Mouse (Mus musculus): ENCODE measurements at regions not wholly inside any gene's neighbourhood (a gene's known extent, or its start where the extent isn't known, plus 50 kb on each side); places are given as distances from the start of the nearest gene placed in this dataset.

DNA sequence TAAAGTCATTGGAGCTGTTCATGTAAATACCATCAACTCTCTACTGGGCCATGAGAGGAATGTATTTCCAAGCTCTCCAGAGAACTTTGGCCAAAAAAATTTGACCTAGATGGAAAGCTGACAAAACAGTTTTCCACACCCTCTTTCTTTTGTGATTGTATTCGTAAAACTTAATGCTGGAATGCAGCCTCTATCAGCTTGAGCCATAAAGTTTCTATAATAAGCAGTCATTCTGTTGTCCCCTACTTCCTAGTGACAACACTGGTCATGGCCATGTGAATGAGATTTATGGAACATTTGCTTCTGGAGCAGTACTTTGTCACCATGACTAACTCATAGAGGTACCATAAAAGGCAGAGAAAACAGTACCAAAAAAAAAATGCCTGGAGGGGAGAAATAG lies 805.0 kb upstream of the Lrrc6 start:
- DNase-seq (ENCODE audit: low read depth, low spot score) = no peak

- peak; percentile 60 for DNase-seq (ENCODE audit: low read depth, low spot score)
These were observed 803.1 kb upstream of the Lrrc6 start for GRCm38 (mm10) chr15:67303804-67304203.

GRCm38 (mm10) chr15:67301871-67302363 lies 801.2 kb upstream of the Lrrc6 start:
- no peak for DNase-seq (ENCODE audit: low read depth, low spot score)

GRCm38 (mm10) chr15:67301024-67301423 lies 800.3 kb upstream of the Lrrc6 start:
- no peak for DNase-seq (ENCODE audit: low read depth, low spot score)

GRCm38 (mm10) chr15:67294797-67295196 lies 794.1 kb upstream of the Lrrc6 start:
- no peak for DNase-seq (ENCODE audit: low read depth, low spot score)

GRCm38 (mm10) chr15:67289749-67290148 lies 789.0 kb upstream of the Lrrc6 start:
- no peak for DNase-seq (ENCODE audit: low read depth, low spot score)

- DNase-seq (ENCODE audit: low read depth, low spot score) = peak; percentile 7
These were observed 784.2 kb upstream of the Lrrc6 start for GRCm38 (mm10) chr15:67284941-67285340.

DNA sequence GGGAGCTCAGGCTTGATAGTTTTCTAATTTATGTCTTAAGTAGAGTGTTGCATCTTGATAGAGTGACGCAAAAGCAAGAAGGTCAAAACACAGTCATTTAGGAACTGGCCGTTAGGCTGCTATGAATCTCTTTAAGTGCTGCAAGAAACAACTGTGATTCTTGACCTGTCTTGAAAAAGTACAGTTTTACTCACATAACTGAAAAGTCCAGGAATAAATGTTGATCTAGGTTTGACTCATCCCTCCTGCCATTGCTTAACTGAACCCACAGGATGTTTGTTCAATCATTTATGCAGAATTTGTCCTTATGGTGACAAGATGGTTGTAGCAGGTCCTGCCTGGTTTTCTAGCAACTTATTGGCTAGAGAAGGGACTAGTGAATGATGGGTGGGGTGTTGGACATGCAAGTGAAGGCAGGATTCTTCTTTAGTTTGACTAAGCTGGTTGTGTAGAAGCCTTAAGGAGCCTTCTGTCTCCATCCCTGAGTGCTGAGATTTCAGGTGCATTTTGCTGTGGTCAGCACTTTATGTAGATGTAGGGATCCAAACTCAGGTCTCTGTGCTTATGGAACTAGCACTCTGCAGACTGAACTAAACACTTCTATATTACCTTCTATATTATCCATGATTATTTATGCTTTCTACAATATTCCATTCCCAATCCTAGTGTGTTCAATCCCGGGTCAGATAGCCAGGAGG lies 782.7 kb upstream of the Lrrc6 start:
- DNase-seq (ENCODE audit: low read depth, low spot score) = no peak

DNA sequence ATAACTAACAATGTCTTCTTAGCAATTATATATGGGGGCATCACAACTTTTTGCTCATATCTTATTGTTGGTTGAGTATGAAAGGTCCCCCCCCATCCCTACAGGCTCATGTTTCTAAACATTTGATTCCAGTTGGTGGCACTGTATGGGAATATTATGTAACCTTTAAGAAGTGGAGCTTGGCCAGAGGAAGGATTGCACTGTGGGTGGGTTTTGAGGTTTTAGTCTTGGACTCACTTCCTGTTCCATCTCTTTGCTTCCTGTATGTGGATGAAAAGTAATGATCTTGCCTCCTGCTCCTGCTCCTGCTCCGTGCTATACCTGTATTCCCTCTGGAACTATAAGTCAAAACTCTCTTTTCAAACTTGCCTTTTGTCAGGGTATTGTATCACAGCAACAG lies 778.2 kb upstream of the Lrrc6 start:
- DNase-seq (ENCODE audit: low read depth, low spot score) = no peak

GRCm38 (mm10) chr15:67275058-67275457 lies 774.3 kb upstream of the Lrrc6 start:
- DNase-seq (ENCODE audit: low read depth, low spot score) = no peak

DNA sequence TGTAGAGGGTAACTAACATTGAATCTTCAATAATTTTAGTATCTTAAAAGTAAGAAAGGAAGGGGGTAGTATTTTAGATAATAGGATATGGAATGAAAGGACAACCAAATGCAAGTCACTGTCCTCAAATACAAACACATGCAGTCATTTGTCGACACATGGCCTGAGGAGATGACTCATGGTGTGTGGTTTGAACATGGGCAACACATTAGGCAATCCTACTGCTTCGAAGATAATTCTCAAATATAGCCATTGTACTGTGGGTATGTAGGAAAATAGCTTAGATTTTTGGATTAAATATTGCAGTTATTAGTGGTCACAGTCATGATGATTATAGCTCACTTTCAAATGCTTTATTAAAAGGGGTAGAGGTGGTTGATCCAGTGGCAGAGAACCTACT lies 771.7 kb upstream of the Lrrc6 start:
- no peak for DNase-seq (ENCODE audit: low read depth, low spot score)

GRCm38 (mm10) chr15:67263723-67264122 lies 763.0 kb upstream of the Lrrc6 start:
- DNase-seq (ENCODE audit: low read depth, low spot score) = no peak

DNA sequence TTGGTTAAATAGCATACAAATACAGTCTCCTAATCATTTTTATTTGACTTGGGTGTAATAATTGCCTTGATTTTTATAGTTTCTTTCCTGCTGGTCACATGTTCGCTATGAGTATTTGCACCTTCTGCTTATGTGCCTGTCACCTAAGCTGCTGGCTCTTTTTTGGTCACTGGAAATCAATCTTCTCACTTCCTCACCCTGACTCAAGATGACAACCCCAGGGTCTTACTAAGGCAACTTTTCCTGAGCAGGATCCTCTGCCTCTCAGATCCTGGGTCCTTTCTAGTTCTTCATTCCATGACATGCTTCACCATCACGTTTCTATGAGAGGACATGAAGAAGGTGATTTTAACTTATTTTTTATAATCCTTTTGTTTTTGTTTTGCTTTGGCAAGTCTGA lies 762.6 kb upstream of the Lrrc6 start:
- DNase-seq (ENCODE audit: low read depth, low spot score) = no peak

DNA sequence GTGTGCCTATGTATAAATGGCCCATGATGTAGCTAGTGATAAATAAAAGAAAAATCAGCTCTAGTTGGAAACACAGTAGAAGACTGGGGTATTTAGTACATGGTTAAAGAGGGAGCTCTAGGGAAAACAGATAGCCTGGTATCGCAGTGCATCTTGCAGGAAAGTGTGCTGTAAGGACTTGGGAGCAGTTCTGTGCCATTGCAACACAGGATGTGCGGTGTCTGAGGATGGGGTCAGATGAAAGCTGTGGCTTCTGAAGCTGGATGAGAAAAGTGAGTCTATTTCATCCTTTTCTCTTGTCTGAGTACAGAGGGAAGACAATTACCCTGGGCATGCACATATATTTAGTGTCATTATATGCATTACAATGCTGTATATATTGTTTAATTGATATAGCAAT lies 761.6 kb upstream of the Lrrc6 start:
- no peak for DNase-seq (ENCODE audit: low read depth, low spot score)

DNA sequence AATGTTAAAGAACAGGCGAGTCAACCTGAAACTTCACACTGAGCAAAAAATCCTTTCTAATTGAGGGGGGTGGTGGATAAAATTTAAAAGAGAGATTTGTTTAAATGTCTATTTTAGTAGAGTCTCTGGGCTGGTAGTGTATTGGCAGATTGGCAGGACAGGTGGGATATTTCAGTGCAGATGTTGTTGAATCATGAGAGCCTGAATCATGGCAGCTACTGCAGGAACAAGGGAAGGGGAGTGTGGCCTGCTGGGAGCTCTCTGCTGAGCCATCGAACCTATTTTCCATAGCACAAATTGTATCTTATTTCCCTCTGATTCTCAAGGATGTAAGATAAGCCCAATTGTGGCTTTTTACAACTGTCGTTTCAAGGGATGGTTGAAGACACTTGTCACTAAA lies 760.0 kb upstream of the Lrrc6 start:
- no peak for DNase-seq (ENCODE audit: low read depth, low spot score)

DNA sequence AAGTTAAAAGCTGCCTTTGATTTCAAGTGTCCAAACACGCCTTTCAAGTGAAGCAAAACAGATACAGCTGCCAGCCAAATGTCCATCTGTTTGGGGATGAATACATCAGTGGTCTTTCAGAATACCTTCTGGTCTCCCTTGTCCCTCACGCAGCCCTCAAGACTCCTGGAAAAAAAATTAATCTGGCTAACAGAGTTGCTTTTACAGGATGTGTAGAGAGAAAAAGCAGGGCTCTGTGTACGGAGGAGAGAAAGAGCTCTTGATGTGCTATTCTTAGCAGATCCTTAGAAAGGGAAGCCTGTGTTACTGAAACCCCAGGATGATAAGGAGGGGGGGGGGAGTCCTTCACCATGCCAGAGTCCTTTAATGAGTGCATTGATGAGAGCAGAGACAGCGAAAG lies 748.4 kb upstream of the Lrrc6 start:
- peak; percentile 14 for DNase-seq (ENCODE audit: low read depth, low spot score)

DNA sequence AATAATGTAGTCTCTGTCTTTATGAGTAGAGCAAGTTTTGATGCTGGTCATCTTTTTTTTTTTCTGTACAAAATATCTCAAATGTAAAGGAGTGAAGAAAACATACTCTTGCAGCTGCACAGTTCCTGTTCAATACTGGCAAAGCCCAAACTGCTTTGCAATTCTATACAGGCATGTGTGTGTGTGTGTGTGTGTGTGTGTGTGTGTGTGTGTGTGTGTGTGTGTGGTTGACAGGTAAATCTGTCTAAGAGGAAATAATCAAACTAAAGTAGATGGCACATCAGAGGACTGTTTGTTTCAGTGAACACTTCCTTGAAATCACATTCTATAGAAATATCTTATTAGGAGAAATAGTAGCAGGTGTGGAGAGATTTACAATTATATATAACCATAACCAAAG lies 747.8 kb upstream of the Lrrc6 start:
- no peak for DNase-seq (ENCODE audit: low read depth, low spot score)

GRCm38 (mm10) chr15:67245658-67246268 lies 745.1 kb upstream of the Lrrc6 start:
- no peak for DNase-seq (ENCODE audit: low read depth, low spot score)

- DNase-seq (ENCODE audit: low read depth, low spot score) = no peak
These were observed 744.4 kb upstream of the Lrrc6 start for GRCm38 (mm10) chr15:67244908-67245657.

DNA sequence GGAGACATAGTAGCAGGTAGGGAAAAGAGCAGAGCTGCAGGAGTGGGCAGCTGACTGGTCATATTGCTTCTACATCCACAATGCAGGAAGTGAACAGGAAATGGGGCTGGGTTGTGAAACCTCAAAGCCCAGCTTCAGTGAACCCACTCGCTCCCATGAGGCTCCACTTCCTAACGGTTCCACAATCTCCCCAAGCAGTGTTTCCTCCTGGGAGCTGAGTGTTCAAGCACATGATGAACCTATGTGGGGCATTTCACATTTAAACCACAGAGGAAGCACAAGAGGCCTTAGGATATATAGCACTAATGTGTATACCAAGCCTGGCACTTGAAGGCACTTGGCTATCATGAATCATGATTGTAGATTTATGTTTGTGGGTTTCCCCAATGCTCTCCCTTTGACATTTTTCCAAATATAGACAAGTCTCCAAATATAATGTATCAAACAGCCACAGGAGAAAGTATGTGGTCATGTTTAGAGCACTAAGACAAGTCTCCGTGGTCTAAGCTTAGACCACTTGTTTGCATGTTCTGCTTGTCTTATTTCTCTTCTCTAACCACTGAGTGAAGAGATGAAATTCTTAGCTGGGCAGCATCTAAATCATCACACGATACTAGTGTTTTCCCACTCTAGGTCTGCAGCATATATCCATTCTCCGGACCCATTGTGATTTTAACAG lies 734.5 kb upstream of the Lrrc6 start:
- DNase-seq (ENCODE audit: low read depth, low spot score) = no peak

GRCm38 (mm10) chr15:67229359-67229758 lies 728.6 kb upstream of the Lrrc6 start:
- no peak for DNase-seq (ENCODE audit: low read depth, low spot score)

DNA sequence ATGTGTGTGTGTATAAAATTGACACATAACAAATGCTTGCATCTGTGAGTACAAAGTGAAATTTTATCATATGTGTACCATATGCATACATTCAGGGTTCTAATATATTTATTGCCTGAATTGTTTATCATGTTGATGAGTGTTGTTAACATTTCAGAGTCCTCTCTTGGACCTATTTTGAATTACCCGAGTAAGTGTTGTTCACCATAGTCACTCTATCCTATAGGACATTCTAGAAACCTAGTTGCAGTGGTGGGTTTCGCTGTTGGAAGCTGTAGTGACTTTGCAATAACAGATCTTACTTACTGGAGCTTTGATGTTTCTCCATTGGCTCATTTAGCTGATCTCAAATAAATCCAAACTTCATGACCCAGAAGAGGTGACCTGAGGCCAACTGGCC lies 727.9 kb upstream of the Lrrc6 start:
- DNase-seq (ENCODE audit: low read depth, low spot score) = no peak
